Mouse (Mus musculus) spleen, postnatal 4 days (tissue): ENCODE results near the gene Cxcl16.
"Not testable (repeated sequence)": the region's sequence is repeated elsewhere in the genome, so short reads cannot be mapped to it uniquely, and the experiment has no call there.

Source experiments
- DNase-seq, 2 experiments: peaks; one replicate each; pipeline ENCODE4 v3.0.0; 2022; ENCODE audit warnings: low spot score in 2 of 2

Cxcl16 gene

DNA sequence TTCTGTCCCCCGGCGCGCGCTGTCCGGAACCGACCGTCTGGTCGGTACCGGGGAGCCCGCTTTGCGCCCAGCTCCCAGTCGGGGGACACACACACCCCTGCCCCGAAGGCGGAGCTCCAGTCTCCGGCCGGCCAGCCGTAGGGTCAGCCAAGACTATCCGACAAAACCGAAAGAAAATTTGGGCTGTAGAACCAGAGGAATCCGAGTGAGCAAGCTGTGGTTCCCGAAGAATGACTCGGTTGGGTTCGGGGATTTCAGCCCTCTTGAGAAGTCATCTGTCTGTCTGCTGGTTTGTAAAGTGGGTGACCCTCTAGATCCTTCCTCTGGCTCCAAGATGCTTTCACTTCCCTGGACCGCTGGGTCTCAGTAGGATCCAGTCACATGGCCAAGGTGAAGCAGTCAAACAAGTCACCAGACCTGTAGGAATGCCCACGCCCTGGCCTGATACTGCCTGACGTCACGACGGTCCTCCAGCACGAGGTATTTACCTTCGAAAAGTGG lies at the start of gene Cxcl16:
Gene Cxcl16 (minus strand): TSS at position 384 of the 501 bp plus-strand sequence.
- peak in 1 of 2 experiments; percentile 66 for DNase-seq

DNA sequence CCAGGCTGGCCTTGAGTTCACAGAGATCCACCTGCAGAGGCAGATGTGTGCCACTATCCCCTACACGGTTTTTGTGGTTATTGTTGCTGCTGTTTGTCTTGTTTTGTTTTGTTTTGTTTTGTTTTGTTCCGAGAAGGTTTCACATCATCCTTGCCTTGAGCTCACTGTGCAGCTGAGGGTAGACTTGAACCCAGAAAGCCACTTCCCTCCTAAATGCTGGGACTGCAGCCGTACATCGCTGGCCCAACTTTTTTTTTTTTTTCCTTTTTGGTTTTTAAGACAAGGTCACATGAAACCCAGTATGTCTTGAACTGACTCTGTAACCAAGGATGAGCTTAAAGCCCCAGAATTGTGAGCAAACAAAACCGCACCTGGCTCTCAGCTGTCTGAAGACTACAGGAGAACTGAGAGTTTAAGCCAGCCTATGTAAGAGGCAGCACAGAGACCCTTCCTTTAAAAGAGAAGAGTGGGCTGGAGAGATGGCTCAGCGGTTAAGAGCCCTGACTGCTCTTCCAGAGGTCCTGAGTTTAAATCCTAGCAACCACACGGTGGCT lies 47.3 kb upstream of the Cxcl16 start:
- DNase-seq, result no peak

DNA sequence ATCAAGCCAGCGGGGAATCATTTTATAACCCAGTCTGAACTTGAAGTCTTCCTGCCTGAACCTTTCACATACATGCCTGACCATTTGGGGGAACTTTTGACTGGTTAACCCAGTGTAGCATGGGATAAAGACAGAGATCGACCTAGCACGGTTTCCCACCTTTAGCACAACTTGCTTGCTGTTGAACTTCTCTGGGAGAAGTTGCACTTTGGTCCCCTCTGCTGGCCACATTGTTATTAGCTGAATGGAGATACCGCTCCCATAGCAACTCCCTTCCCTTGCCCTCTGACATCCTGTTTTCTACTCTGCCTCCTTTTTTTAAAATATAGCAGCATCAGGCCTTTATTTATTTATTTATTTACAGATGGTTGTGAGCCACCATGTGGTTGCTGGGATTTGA lies 46.6 kb upstream of the Cxcl16 start:
- DNase-seq, result peak; percentile 68 to 82

DNA sequence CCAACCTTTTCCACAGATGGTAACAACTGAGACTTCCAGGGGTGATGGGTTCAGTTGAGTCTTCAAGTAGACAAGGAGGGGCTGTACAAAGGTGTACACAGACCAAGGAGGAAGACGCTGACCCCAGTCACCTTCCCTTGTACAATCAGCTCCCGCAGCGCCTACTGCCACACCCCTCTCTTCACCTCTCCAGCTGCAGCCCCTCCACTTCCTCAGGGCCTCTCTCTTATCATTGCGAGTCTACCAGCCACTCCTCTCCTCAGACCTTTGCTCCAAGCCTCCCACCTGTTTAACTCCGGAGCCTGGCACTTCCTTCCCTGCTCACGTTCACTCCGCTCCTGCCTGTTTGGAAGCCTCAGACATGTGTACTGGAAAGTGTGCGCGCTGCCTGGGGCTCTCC lies 45.2 kb upstream of the Cxcl16 start, which contains the start of gene Tm4sf5:
Gene Tm4sf5 (plus strand): TSS at position 275 of the 400 bp plus-strand sequence.
- DNase-seq, result no peak

DNA sequence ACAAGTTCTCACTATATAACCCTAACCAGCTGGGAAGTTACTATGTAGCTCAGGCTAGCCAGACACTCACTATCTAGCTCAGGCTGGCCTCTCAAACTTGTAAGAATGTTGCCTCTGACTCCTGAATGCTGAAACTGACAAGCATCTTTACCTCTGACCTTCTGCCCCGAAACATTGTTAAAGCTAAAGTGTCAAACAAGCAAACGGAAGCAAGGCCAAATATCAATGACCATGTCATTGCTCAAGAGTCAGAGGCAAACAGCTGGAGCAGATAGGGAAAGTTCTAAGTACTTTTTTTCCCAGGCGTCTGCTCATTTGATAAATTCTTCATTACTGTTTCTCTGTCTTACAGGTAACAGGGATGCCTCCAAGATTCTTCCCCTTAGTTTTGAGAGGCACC lies 42.2 kb upstream of the Cxcl16 start:
- no peak for DNase-seq

DNA sequence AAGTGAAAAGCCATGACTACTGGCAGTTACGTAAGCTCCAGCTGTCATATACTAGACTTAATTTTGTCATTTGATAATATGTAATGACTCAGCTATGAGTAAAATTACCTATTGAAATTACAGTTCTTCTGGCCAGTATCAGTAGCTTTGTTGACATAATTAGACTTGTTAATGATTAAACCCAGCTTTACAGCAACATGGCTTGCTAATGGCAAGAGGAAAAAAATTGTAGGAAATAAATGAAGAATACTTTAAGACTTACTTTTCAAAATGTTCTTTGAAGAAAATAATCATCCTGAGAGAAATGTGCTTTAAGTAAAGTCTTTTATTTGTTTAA lies 40.7 kb upstream of the Cxcl16 start:
- no peak for DNase-seq

DNA sequence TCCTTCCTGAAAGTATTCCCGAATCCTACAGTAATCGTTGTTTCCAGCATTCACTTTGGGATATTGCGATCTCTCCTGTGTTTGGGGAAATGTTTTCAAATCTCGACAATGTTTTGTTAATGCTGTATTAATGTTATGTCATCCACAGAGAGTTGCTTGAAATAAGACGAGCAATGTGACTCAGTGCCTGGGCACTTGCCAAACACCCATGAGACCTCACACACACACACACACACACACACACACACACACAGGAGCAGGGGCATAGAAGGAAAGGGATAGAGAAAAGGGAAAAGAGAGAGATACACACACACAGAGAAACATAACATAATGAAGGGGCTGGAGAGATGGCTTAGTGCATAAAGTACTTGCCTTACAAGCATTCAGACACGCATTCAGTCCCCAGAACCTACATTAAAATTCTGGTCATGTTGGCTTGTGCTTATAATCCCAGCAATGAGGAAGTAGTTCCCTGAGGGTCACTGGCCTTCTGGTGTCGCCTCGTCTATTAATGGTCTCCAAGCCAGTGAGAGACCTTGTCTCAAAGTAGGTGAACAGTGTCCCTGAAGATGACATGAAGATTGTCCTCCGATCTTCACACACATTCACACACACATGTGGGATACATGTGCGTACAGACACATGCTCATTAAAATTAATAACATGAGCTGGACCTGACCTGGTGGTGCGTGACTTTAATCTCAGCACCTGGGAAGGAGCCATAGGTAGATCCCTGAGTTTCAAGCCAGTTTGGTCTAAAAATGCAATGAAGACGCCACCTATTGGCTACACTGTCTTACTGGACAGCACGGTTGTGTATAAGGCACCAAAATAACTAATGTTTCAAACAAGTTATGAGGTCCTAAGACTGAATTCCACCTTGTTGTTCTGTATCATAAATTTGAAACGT lies 40.0 kb upstream of the Cxcl16 start:
- DNase-seq, result no peak

DNA sequence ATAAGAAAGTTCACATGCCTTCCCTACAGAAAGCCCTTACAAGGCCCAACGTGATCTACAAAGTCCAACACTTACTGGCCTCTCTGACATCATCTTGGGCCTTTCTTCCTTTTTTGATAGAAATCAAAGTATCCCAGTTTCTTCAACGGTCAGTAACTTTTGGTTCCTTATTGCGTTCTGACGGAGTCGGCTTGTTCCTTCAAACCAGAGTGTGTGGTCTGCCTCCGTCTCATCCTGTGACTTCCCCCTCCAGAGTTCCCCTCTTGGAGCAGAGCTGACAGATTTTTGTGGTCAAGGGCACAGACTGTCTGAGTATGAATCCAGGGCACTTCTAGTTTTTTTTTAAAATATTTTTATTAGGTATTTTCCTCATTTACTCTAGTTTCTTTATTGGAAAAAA lies 29.9 kb upstream of the Cxcl16 start:
- DNase-seq, result no peak

DNA sequence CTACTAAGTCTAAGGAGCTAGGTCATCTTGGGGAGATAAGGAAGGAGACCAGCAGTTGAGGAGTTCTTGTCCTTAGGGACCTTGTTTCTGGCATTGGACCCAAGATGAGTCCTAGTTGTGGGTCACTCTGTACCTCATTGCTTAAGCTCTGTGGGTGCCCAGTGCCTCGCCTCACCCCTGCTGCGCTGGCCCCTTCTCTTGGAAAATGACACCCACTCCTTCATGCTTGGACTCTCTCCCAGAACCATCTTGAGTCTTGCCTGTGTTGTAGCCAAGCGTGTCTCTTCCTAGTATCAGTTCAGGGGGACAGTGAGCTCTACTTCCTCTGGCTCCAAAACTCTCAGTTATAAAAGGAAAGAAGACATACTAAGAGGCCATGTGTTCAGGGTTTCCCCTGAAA lies 29.4 kb upstream of the Cxcl16 start:
- no peak for DNase-seq

DNA sequence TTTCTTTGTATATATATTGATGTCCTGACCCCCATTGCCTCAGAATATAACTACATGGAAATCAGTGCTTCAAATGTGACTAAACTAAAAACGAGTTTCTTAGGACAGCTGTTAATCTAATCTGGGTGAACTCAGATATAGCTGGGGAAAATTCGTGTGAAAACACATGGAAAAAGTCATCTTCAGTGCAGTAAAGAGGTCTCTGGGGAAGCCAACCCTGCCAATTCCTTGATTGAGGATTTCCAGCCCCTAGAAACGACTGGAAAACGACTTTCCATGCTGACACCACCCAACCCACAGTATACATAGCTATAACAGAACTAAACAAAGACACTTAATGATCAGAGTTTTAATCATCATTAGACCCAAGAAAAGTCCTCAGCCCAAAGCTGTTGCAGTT lies 28.0 kb upstream of the Cxcl16 start:
- no peak for DNase-seq

DNA sequence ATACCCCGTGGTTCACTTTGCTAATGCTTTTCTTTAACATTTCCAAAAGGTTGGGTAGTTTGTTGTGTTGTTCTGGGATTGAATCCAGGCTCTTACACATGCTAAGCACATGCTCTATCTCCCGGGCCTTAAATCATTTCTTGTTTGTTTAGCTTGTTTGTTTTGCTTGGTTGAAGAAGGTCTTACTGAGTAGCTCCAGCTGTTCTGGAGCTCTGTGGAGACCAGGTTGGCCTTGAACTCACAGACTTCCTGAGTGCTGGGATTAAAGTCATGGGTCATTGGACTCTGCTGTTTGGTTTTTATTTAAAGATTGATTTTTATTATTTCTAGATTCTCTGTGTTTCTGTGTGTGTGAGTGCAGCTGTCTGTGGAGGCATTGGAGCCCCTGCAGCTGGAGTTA lies 25.7 kb upstream of the Cxcl16 start:
- DNase-seq, result no peak

DNA sequence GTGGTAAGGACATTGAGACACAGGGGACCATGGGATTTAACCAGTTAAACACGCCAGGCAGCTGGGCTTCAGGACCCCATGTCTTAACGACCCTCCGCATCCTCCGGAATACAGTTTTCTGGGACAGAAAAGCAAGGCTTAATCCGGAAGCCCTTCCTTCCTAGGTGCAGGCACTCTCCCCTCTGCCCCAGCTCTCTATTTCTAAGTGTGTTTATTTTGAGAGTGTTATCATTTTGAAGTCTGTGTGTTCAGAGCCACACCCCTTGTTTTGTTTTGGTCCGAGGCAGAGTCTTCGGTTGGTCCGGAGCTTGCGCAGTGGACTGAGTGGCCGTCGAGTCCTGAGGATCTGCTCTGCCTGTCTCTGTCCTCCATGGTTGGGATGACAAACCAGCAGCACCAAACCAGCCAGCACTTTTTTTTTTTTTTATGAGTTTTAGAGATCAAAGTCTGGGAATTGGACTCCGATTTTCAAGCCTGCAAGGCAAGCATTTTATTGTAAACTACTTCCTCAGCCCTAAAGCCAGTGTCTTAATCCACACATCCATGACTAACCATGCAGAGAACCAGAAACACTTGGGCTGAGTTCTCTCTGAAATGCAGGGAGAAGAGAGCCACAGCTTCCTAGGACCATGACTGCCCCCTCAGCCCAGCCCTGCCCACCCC lies 15.2 kb upstream of the Cxcl16 start:
- no peak for DNase-seq

DNA sequence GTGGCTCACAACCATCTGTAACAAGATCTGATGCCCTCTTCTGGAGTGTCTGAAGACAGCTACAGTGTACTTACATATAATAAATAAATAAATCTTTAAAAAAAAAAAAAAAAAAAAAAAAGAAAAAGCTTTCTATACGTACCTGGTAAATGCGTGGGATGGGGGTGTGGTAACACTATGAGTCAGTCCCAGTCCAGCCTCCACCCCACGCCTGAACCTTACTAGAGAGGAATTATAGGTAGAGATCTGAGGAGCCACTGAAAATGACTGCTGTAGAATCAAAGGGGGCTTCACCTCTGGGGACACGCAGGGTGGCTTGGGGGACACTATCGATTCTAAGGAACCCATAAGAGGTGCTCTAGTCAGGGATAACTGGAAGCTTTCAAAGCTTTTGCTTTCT lies 13.5 kb upstream of the Cxcl16 start:
- DNase-seq, result not testable (repeated sequence)

DNA sequence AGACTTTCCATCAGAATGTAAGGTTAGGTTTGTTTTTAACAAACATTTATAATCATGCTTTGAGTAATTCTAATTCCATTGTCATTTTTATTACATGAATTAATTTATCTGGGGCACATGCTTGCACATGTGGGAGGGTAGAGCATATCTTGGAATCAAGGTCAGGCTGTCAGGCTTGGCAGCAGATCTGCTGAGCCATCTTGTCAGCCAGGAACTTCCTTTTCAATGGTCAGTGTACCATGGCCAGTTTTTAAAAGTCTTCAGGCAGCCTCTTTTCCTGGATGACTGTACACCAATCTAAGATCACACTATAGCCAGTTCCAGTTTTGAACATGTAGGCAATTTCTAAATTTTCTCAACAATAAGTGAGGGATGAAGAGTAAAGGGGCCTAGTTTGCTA lies 12.9 kb upstream of the Cxcl16 start:
- no peak for DNase-seq

DNA sequence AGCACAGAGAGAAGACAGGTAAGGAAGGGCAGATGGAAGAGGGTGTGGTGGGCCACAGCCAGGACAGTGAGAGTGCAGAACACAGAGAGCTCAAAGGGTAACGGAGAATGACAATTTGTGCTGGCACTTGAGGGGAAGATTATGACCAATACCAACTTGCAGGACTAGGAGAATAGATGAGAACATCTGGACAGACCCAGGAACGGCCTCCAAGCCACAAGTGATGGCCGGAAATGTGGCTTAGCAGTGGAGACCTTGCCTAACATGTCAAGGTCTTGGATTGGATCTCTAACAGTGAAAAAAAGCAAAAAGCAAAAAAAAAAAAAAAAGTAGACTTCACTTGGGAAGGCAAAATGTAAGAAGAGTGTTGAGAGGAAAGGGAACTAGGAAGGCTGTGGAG lies 10.0 kb upstream of the Cxcl16 start:
- no peak for DNase-seq

DNA sequence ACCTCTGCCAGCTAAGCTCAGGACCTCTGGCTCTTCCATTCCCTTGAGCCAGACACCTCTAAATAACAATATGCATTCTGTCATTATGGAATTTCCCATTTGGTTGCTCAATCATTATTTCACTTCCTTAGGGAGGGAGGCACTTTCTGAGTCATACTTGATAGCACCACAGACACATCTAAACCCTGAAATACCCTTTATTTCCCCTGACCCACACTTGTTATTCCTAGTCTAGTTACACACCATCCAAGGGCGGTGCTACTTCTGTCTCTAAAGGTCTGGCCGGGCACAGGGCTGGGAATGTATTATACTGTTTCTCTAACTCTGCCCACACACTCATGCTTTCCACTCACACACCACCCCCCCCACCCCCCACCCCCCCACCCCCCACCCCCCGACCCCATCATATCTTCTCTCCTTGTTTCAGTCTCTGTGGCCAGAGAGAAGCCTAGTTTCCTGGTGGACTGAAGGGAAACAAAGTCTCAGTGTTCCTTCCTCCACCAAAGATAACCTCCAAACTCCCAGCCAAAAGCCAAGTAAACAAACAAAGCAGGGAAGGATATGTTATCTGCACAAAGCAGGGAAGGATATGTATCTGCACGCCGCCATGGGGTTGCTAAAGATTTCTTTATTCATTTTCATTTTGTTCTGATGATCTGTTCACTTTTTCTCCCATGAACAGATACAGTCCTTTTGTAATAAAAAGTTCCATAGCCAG lies 8.3 kb upstream of the Cxcl16 start:
- no peak for DNase-seq

DNA sequence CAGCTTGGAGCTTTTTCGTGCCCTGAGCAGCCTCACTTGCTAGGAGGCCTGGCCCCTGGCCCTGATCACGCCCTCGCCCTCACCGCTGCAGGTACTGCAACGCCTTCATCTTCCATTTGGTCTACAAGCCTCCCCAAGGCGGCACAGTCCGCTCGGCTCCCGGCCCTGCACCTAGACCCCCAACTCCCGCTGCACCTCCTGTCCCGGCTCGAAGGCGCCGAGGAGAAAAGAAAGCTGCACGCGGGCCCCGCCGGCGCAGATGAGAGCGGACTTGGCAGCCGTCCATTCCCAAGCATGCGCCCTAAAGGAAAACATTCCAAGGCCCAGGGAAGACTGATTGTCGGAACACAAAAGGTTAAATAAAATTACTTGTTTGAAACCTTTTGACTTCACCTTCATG lies 6.0 kb upstream of the Cxcl16 start:
- no peak for DNase-seq

DNA sequence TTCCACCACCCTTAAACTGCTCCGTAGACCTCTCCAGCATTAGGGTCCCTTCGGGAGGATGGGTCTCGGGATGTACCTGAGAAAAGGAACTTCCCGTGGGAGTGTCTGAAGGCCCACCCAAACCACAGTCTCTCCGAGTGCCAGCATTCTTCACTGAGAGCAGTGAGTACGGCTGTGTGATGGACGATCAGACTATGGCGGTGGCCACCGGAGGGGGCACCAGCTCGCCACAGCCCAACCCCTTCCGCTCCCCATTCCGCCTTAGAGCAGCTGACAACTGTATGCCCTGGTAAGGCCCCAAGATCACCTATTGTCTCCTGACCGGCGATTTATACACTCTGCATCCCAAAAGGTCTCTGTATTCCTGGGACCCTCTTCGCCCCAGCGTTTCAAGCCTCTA lies 5.4 kb upstream of the Cxcl16 start:
- DNase-seq, result no peak

DNA sequence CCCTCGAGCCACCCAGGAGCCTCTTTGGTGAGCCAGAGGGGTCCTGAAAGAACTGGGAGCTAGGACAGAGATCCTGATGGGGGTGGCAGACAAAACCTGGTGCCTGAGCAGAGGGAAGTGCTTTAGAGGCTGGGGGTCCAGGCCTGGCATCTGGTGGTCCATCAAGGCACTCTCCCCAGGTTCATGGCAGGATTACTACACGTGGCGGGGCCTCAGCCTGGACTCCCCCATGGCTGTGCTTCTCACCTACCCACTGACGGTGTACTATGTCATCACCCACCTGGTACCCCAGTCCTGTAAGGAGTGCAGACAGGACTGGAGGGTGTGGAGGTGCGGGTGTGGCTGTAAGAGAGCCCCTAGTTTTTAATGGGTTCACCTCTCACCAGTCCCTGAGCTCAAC lies 4.2 kb upstream of the Cxcl16 start:
- no peak for DNase-seq

DNA sequence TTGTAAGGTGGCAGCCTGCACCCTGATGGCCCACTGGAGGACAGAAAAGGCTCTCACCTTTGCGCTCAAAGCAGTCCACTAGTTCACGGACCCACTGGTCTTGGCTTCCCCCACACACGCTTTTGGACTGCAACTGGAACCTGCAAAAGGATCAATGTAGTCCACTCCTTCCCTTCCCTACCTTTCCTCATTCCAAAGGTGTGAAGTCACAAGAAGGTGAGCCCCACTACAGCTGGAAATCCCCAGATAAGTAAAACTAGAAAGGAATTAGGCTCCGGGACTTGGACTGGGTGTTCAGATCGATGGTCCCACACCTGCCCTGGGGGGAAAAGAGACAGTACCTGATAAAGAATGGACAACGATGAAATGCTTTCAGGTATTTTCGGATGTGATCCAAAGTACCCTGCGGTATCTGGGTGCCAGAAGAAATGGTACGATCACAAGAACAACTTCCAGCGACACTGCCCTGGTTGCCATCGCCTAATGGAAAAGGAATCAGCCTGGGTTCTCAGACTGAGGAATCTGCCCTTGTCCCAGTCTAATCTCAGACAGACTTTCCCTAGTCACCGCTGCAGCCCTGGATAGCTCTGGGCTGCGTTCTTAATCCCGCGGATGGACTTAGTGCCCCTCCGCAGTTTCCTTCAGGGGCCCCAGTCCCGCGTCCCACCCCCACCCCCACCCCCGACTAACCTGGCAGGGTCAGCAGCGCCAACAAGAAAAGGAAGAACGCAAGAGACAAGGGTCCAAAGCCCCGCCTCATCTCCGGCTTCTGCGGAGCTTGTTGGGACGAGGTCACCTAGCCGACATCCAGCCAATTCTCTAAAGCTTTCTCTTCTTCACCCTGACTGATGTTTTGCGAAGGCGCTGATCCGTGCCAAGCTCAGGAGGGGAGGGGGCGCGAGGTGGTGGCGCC lies 840 bp downstream of the Cxcl16 start, which contains the start of gene Zmynd15:
Gene Zmynd15 (plus strand): TSS at position 746 of the 913 bp plus-strand sequence.
- peak in 1 of 2 experiments; percentile 51 for DNase-seq
